Mouse (Mus musculus): ENCODE measurements around the gene Atg5. TPM values are rescaled to one million over a fixed set of nuclear protein-coding genes. Genes with fewer than 3 reads are reported as not detected.

Gene Atg5
- polyA plus RNA-seq, 1 experiment from 2014 or later = 54.0 TPM

- no peak overlapping the region for H3K4me3 ChIP-seq
- 89% methylated on average over 6 of the region's 6 CpGs for WGBS
- H3K4me1 ChIP-seq (replicated peaks) = peaks cover 15% of the 10 kb centered on the region
- no peaks in the 10 kb centered on the region for H3K27me3 ChIP-seq
- ATAC-seq (ENCODE audit: low read depth) = no peak
- no peak overlapping the region for H3K27ac ChIP-seq (replicated peaks)
- no peaks in the 10 kb centered on the region for H3K36me3 ChIP-seq
- H3K4me2 ChIP-seq = no peak overlapping the region
- H3K9me3 ChIP-seq = no peaks in the 10 kb centered on the region
- H3K9ac ChIP-seq = no peak overlapping the region
These were observed 90.7 kb downstream of the Atg5 start for GRCm38 (mm10) chr10:44358816-44359215.

- H3K4me2 ChIP-seq = no peak overlapping the region
- no peaks in the 10 kb centered on the region for H3K27me3 ChIP-seq
- no peak overlapping the region for H3K27ac ChIP-seq (replicated peaks)
- H3K36me3 ChIP-seq = no peaks in the 10 kb centered on the region
- H3K4me3 ChIP-seq = no peak overlapping the region
- no peak overlapping the region for H3K9ac ChIP-seq
- no peak; the same call in 1 of the 2 replicates for ATAC-seq (ENCODE audit: low read depth)
- WGBS = 86% methylated on average over 11 of the region's 11 CpGs
- peaks cover 7% of the 10 kb centered on the region for H3K4me1 ChIP-seq (replicated peaks)
- H3K9me3 ChIP-seq = no peaks in the 10 kb centered on the region
These were observed 92.5 kb downstream of the Atg5 start for GRCm38 (mm10) chr10:44360632-44361031.

GRCm38 (mm10) chr10:44362435-44362834 is 94.3 kb downstream of the Atg5 start:
- Histone ChIP-seq H3K9me3 (no peaks in the 10 kb centered on the region), H3K36me3 (no peaks in the 10 kb centered on the region), H3K4me1 (replicated peaks) (peaks cover 1% of the 10 kb centered on the region), H3K9ac (no peak overlapping the region), H3K27ac (replicated peaks) (no peak overlapping the region), H3K4me2 (no peak overlapping the region), H3K27me3 (no peaks in the 10 kb centered on the region), H3K4me3 (no peak overlapping the region)
- ATAC-seq (ENCODE audit: low read depth) = no peak
- 81% methylated on average over 5 of the region's 5 CpGs for WGBS

GRCm38 (mm10) chr10:44362846-44363245 is 94.7 kb downstream of the Atg5 start:
- 90% methylated on average over 9 of the region's 9 CpGs for WGBS
- no peak for ATAC-seq (ENCODE audit: low read depth)
- H3K4me2 ChIP-seq = no peak overlapping the region
- H3K36me3 ChIP-seq = no peaks in the 10 kb centered on the region
- no peak overlapping the region for H3K27ac ChIP-seq (replicated peaks)
- no peaks in the 10 kb centered on the region for H3K27me3 ChIP-seq
- H3K9ac ChIP-seq = no peak overlapping the region
- no peaks in the 10 kb centered on the region for H3K9me3 ChIP-seq
- no peak overlapping the region for H3K4me3 ChIP-seq
- no peaks in the 10 kb centered on the region; the same call in 1 of the 2 replicates for H3K4me1 ChIP-seq (replicated peaks)

- no peaks in the 10 kb centered on the region for H3K36me3 ChIP-seq
- H3K4me3 ChIP-seq = no peak overlapping the region
- no peaks in the 10 kb centered on the region for H3K9me3 ChIP-seq
- no peak for ATAC-seq (ENCODE audit: low read depth)
- H3K9ac ChIP-seq = no peak overlapping the region
- no peak overlapping the region for H3K27ac ChIP-seq (replicated peaks)
- no peak overlapping the region for H3K4me2 ChIP-seq
- H3K27me3 ChIP-seq = no peaks in the 10 kb centered on the region
- WGBS = 91% methylated on average over 2 of the region's 2 CpGs
- no peaks in the 10 kb centered on the region for H3K4me1 ChIP-seq (replicated peaks)
These were observed 98.0 kb downstream of the Atg5 start for GRCm38 (mm10) chr10:44366186-44366585.

GRCm38 (mm10) chr10:44367043-44367442 is 98.9 kb downstream of the Atg5 start:
- no peak for ATAC-seq (ENCODE audit: low read depth)
- no peak overlapping the region for H3K27ac ChIP-seq (replicated peaks)
- H3K4me3 ChIP-seq = no peak overlapping the region
- H3K27me3 ChIP-seq = no peaks in the 10 kb centered on the region
- no peaks in the 10 kb centered on the region for H3K36me3 ChIP-seq
- no peak overlapping the region for H3K9ac ChIP-seq
- H3K4me1 ChIP-seq (replicated peaks) = no peaks in the 10 kb centered on the region
- H3K9me3 ChIP-seq = no peaks in the 10 kb centered on the region
- 89% methylated on average over 12 of the region's 12 CpGs for WGBS
- H3K4me2 ChIP-seq = no peak overlapping the region

- Histone ChIP-seq H3K9me3 (no peaks in the 10 kb centered on the region), H3K27ac (replicated peaks) (no peak overlapping the region), H3K27me3 (no peaks in the 10 kb centered on the region), H3K4me3 (no peak overlapping the region), H3K9ac (no peak overlapping the region), H3K4me2 (no peak overlapping the region), H3K36me3 (no peaks in the 10 kb centered on the region), H3K4me1 (replicated peaks) (no peaks in the 10 kb centered on the region)
- no peak for ATAC-seq (ENCODE audit: low read depth)
- 80% methylated on average over 12 of the region's 13 CpGs for WGBS
These were observed 100.4 kb downstream of the Atg5 start for GRCm38 (mm10) chr10:44368596-44368995.

GRCm38 (mm10) chr10:44370666-44371065 is 102.5 kb downstream of the Atg5 start:
- Histone ChIP-seq H3K9ac (no peak overlapping the region), H3K36me3 (no peaks in the 10 kb centered on the region), H3K27me3 (no peaks in the 10 kb centered on the region), H3K4me3 (no peak overlapping the region), H3K4me1 (replicated peaks) (no peaks in the 10 kb centered on the region), H3K9me3 (no peaks in the 10 kb centered on the region), H3K4me2 (no peak overlapping the region), H3K27ac (replicated peaks) (no peak overlapping the region)
- 62% methylated on average over 6 of the region's 6 CpGs for WGBS
- no peak for ATAC-seq (ENCODE audit: low read depth)

- Histone ChIP-seq H3K4me2 (no peak overlapping the region), H3K27me3 (no peaks in the 10 kb centered on the region), H3K9ac (no peak overlapping the region), H3K27ac (replicated peaks) (no peak overlapping the region), H3K36me3 (no peaks in the 10 kb centered on the region), H3K4me3 (no peak overlapping the region), H3K9me3 (no peaks in the 10 kb centered on the region), H3K4me1 (replicated peaks) (no peaks in the 10 kb centered on the region)
- ATAC-seq (ENCODE audit: low read depth) = no peak
- 87% methylated on average over 3 of the region's 3 CpGs for WGBS
These were observed 104.1 kb downstream of the Atg5 start for GRCm38 (mm10) chr10:44372210-44372609.

- no peak overlapping the region for H3K4me3 ChIP-seq
- ATAC-seq (ENCODE audit: low read depth) = no peak
- H3K4me2 ChIP-seq = no peak overlapping the region
- H3K27ac ChIP-seq (replicated peaks) = no peak overlapping the region
- no peaks in the 10 kb centered on the region for H3K9me3 ChIP-seq
- H3K27me3 ChIP-seq = no peaks in the 10 kb centered on the region
- no peaks in the 10 kb centered on the region for H3K36me3 ChIP-seq
- H3K9ac ChIP-seq = no peak overlapping the region
- H3K4me1 ChIP-seq (replicated peaks) = no peaks in the 10 kb centered on the region
- 81% methylated on average over 2 of the region's 2 CpGs for WGBS
These were observed 106.5 kb downstream of the Atg5 start for GRCm38 (mm10) chr10:44374678-44375077.

GRCm38 (mm10) chr10:44375501-44375900 is 107.3 kb downstream of the Atg5 start:
- no peak for ATAC-seq (ENCODE audit: low read depth)
- WGBS = 89% methylated on average over 1 of the region's 1 CpGs
- Histone ChIP-seq H3K27ac (replicated peaks) (no peak overlapping the region), H3K9ac (no peak overlapping the region), H3K27me3 (no peaks in the 10 kb centered on the region), H3K9me3 (no peaks in the 10 kb centered on the region), H3K4me2 (no peak overlapping the region), H3K36me3 (no peaks in the 10 kb centered on the region), H3K4me1 (replicated peaks) (peaks cover 5% of the 10 kb centered on the region), H3K4me3 (no peak overlapping the region)

- 77% methylated on average over 5 of the region's 5 CpGs for WGBS
- ATAC-seq (ENCODE audit: low read depth) = no peak
These were observed 109.7 kb downstream of the Atg5 start for GRCm38 (mm10) chr10:44377821-44378220.

GRCm38 (mm10) chr10:44378403-44378802 is 110.2 kb downstream of the Atg5 start:
- Histone ChIP-seq H3K4me3 (no peak overlapping the region), H3K27ac (replicated peaks) (no peak overlapping the region), H3K36me3 (no peaks in the 10 kb centered on the region), H3K4me2 (no peak overlapping the region), H3K9ac (no peak overlapping the region), H3K27me3 (no peaks in the 10 kb centered on the region), H3K4me1 (replicated peaks) (peaks cover 18% of the 10 kb centered on the region), H3K9me3 (no peaks in the 10 kb centered on the region)
- ATAC-seq (ENCODE audit: low read depth) = no peak
- 85% methylated on average over 5 of the region's 5 CpGs for WGBS

More at GRCm38 (mm10) chr10:44377821-44378220, 109.7 kb downstream of the Atg5 start:
- H3K4me1 ChIP-seq (replicated peaks) = peaks cover 18% of the 10 kb centered on the region
- no peak overlapping the region for H3K27ac ChIP-seq (replicated peaks)
- H3K36me3 ChIP-seq = no peaks in the 10 kb centered on the region
- no peak overlapping the region for H3K4me3 ChIP-seq
- no peak overlapping the region for H3K4me2 ChIP-seq
- no peak overlapping the region for H3K9ac ChIP-seq
- H3K27me3 ChIP-seq = no peaks in the 10 kb centered on the region
- H3K9me3 ChIP-seq = no peaks in the 10 kb centered on the region
